Mouse (Mus musculus) liver, embryonic 14.5 days (tissue): Measurements from ENCODE around the gene Capn7. TPM values are rescaled to one million over a fixed set of nuclear protein-coding genes. Genes with fewer than 3 reads are reported as not detected.

Source experiments
- ATAC-seq: fragments of 200-750 bp; cut with Nextera tagmentation; 2 replicates; pipeline ENCODE4 v1.8.0; 2017; ENCODE audit warnings: moderate number of reproducible peaks, mild to moderate bottlenecking, moderate library complexity; ENCODE audit not compliant: insufficient read depth
- DNase-seq, 3 experiments: peaks; one replicate each; pipeline ENCODE4 v3.0.0-alpha.2; 2012 to 2013; ENCODE audit warnings: low read depth in 3 of 3, low spot score in 3 of 3
- H3K27ac ChIP-seq: fragments of 300-500 bp; sonication (generic); 2 replicates; pipeline ENCODE4 v1.5.1; 2014; ENCODE audit warnings: moderate library complexity, mild to moderate bottlenecking, control low read depth, inconsistent platforms
- H3K27me3 ChIP-seq: fragments of 300-500 bp; sonication (generic); 2 replicates; pipeline ENCODE4 v1.6.1; 2014; ENCODE audit warnings: mild to moderate bottlenecking, low read length, moderate library complexity; ENCODE audit not compliant: control insufficient read depth, insufficient read depth
- H3K36me3 ChIP-seq: fragments of 300-500 bp; sonication (generic); replicated peaks from 2 replicates; pipeline ENCODE4 v1.6.1; 2014; ENCODE audit warnings: low read depth; ENCODE audit not compliant: control insufficient read depth, insufficient read depth
- H3K4me1 ChIP-seq, 2 experiments: fragments of 200-500 bp in 1 of 2; fragments of 300-500 bp in 1 of 2; sonication (generic) in 1 of 2; replicated peaks; 2 replicates each; pipeline ENCODE4 v1.6.1; 2012 to 2014; ENCODE audit warnings: antibody characterized with exemption in 1 of 2, inconsistent platforms in 1 of 2, low read length in 1 of 2; ENCODE audit not compliant: control insufficient read depth in 2 of 2, insufficient read depth in 2 of 2
- H3K4me2 ChIP-seq: fragments of 300-500 bp; sonication (generic); 2 replicates; pipeline ENCODE4 v1.6.1; 2014; ENCODE audit warnings: low read depth, mild to moderate bottlenecking, control low read depth, moderate library complexity
- H3K4me3 ChIP-seq, 2 experiments: fragments of 200-500 bp in 1 of 2; fragments of 300-500 bp in 1 of 2; sonication (generic) in 1 of 2; 2 replicates each; pipeline ENCODE4 v1.5.1; 2012 to 2014; ENCODE audit warnings: low read depth in 2 of 2, low read length in 2 of 2, mild to moderate bottlenecking in 2 of 2, control low read depth in 1 of 2, inconsistent platforms in 1 of 2, moderate library complexity in 1 of 2; ENCODE audit not compliant: insufficient read depth in 1 of 2
- H3K9ac ChIP-seq: fragments of 300-500 bp; sonication (generic); replicated peaks from 2 replicates; pipeline ENCODE4 v1.6.1; 2014; ENCODE audit warnings: mild to moderate bottlenecking, control low read depth, moderate library complexity
- H3K9me3 ChIP-seq: fragments of 300-500 bp; sonication (generic); 2 replicates; pipeline ENCODE4 v1.6.1; 2016; ENCODE audit warnings: low read length, mixed read lengths; ENCODE audit not compliant: control insufficient read depth
- CTCF ChIP-seq: IDR thresholded peaks from 2 replicates; pipeline ENCODE4 v1.5.1; 2016; ENCODE audit warnings: antibody characterized with exemption, low read depth, control low read depth
- EP300 ChIP-seq: IDR thresholded peaks from 2 replicates; pipeline ENCODE4 v1.6.1; 2016; ENCODE audit warnings: antibody characterized with exemption, low read depth
- WGBS: fragments of 180-500 bp; shearing (Covaris S2); extraction: QIAGEN DNeasy Blood & Tissue Kit; methylation state at CpG from one replicate; pipeline ENCODE4 v1.1.7; 2014; ENCODE audit not compliant: insufficient replicate concordance; 5-methylcytosine and 5-hydroxymethylcytosine counted together
- polyA plus RNA-seq, 2 experiments: library from polyadenylated mRNA; depleted of rRNA in 1 of 2; stranded (reverse) in 1 of 2; unstranded in 1 of 2; fragments of >200 nt; fragmentation: Nextera tagmentation in 1 of 2; extraction: Ambion mirVana in 1 of 2; gene quantifications; 2 replicates each; pipeline versions ENCODE4 v1.2.1 to v1.2.3; 2012 to 2014

Gene Capn7
- 10.5 and 13.7 TPM in 2 replicates for polyA plus RNA-seq (2012; rRNA removed)
- polyA plus RNA-seq (2014; fragmentation: Nextera tagmentation; extraction: Ambion mirVana) = 17.7 and 21.8 TPM in 2 replicates

GRCm38 (mm10) chr14:31336369-31337155 is at the start of gene Capn7:
Gene Capn7, plus strand, starts transcription at chr14:31336638.
- H3K4me3 ChIP-seq = peak within 1 kb of the TSS; percentile 80 to 94
- H3K4me2 ChIP-seq = peak within 1 kb of the TSS; percentile 96
- ATAC-seq (peak; percentile 98), DNase-seq (peak; percentile 97 to 98 (median 97))
- H3K9ac ChIP-seq = peak within 1 kb of the TSS; percentile 99
- H3K4me1 ChIP-seq = peaks cover 6 to 10% of the 10 kb centered on the region in 2 experiments
- H3K36me3 ChIP-seq = peaks cover 5% of the 10 kb centered on the region
- WGBS = under 1% methylated on average over 75 of the region's 78 CpGs
- TF ChIP-seq CTCF (peak; percentile 69), EP300 (no peak)
- H3K27me3 ChIP-seq = no peaks in the 10 kb centered on the region
- H3K27ac ChIP-seq = peak within 1 kb of the TSS; percentile 88
- no peaks in the 10 kb centered on the region for H3K9me3 ChIP-seq

- TF ChIP-seq EP300 (no peak), CTCF (no peak)
- DNase-seq (no peak), ATAC-seq (no peak)
- H3K27ac ChIP-seq = no peak overlapping the region
- H3K4me2 ChIP-seq = no peak overlapping the region
- no peaks in the 10 kb centered on the region for H3K9me3 ChIP-seq
- H3K27me3 ChIP-seq = no peaks in the 10 kb centered on the region
- peaks cover 15 to 17% of the 10 kb centered on the region in 2 experiments for H3K4me1 ChIP-seq
- WGBS = 57% methylated on average over 3 of the region's 3 CpGs
- H3K9ac ChIP-seq = no peak overlapping the region
- H3K36me3 ChIP-seq = no peaks in the 10 kb centered on the region
- H3K4me3 ChIP-seq = no peak overlapping the region
Measured at GRCm38 (mm10) chr14:31313192-31313591, 23.2 kb upstream of the Capn7 start.

GRCm38 (mm10) chr14:31316613-31317012 is 19.8 kb upstream of the Capn7 start:
- ATAC-seq = no peak
- no peak overlapping the region for H3K4me2 ChIP-seq
- H3K4me3 ChIP-seq = no peak overlapping the region
- no peak for TF ChIP-seq EP300
- TF ChIP-seq CTCF = no peak
- H3K9ac ChIP-seq = no peak overlapping the region
- DNase-seq = no peak
- WGBS = 75% methylated on average over 12 of the region's 12 CpGs
- no peak overlapping the region for H3K27ac ChIP-seq
- no peaks in the 10 kb centered on the region for H3K27me3 ChIP-seq
- no peaks in the 10 kb centered on the region for H3K9me3 ChIP-seq
- no peaks in the 10 kb centered on the region for H3K36me3 ChIP-seq
- H3K4me1 ChIP-seq = peaks cover 15 to 19% of the 10 kb centered on the region in 2 experiments

GRCm38 (mm10) chr14:31317754-31318153 is 18.7 kb upstream of the Capn7 start:
- H3K9ac ChIP-seq = 0 out of 2 replicates have a peak overlapping the region, but pooled peaks have one; percentile 24
- no peaks in the 10 kb centered on the region for H3K36me3 ChIP-seq
- 49% methylated on average over 3 of the region's 3 CpGs for whole genome bisulfite sequencing
- H3K27ac ChIP-seq = no peak overlapping the region; the same call in 1 of the 2 replicates
- peak; percentile 36 for TF ChIP-seq CTCF
- no peak for TF ChIP-seq EP300
- ATAC-seq (peak; percentile 88), DNase-seq (no peak)
- H3K27me3 ChIP-seq = no peaks in the 10 kb centered on the region
- H3K4me3 ChIP-seq = no peak overlapping the region
- H3K4me1 ChIP-seq = peaks cover 15 to 19% of the 10 kb centered on the region in 2 experiments
- no peaks in the 10 kb centered on the region for H3K9me3 ChIP-seq
- peak overlapping the region; percentile 39 for H3K4me2 ChIP-seq

- no peak for ATAC-seq
- no peak overlapping the region for H3K4me3 ChIP-seq
- no peaks in the 10 kb centered on the region for H3K9me3 ChIP-seq
- peaks cover 15 to 31% of the 10 kb centered on the region in 2 experiments for H3K4me1 ChIP-seq
- 56% methylated on average over 10 of the region's 10 CpGs for WGBS
- no peaks in the 10 kb centered on the region for H3K27me3 ChIP-seq
- TF ChIP-seq CTCF = no peak
- no peak for TF ChIP-seq EP300
- H3K36me3 ChIP-seq = no peaks in the 10 kb centered on the region
- DNase-seq = no peak
- no peak overlapping the region for H3K27ac ChIP-seq
- H3K4me2 ChIP-seq = no peak overlapping the region
- H3K9ac ChIP-seq = no peak overlapping the region
Measured at GRCm38 (mm10) chr14:31319546-31319945, 16.9 kb upstream of the Capn7 start.
